Mouse (Mus musculus) spleen, adult 2 months (tissue): Measurements from ENCODE around the gene Dffa.

Source experiments
- CTCF ChIP-seq: fragments of 200-500 bp; IDR thresholded peaks from 2 replicates; pipeline ENCODE4 v1.5.1; 2011; ENCODE audit warnings: mild to moderate bottlenecking, inconsistent platforms; ENCODE audit not compliant: insufficient read depth, insufficient read length, insufficient replicate concordance; ENCODE audit errors: extremely low read depth
- POLR2A ChIP-seq: fragments of 200-500 bp; IDR thresholded peaks from 2 replicates; pipeline ENCODE4 v1.6.1; 2011; ENCODE audit warnings: low read depth, low read length, inconsistent platforms

- TF ChIP-seq CTCF: no peak
- TF ChIP-seq POLR2A: no peak
Observed at GRCm38 (mm10) chr4:149147528-149147927, 43.6 kb downstream of the Dffa start.
